Mouse (Mus musculus) testis, adult 2 months (tissue): ENCODE measurements at regions not wholly inside any gene's neighbourhood (a gene's known extent, or its start where the extent isn't known, plus 50 kb on each side); places are given as distances from the start of the nearest gene placed in this dataset.

Experiments
- CTCF ChIP-seq: fragments of 200-500 bp; IDR thresholded peaks from 2 replicates; pipeline ENCODE4 v1.5.1; 2012; ENCODE audit warnings: low read depth, mild to moderate bottlenecking, inconsistent platforms, low read length, moderate library complexity; ENCODE audit not compliant: control insufficient read depth, insufficient read depth, insufficient replicate concordance
- POLR2A ChIP-seq: fragments of 200-500 bp; IDR thresholded peaks from 2 replicates; pipeline ENCODE4 v1.6.1; 2012; ENCODE audit warnings: low read depth, mild to moderate bottlenecking, inconsistent platforms, low read length, moderate library complexity; ENCODE audit not compliant: control insufficient read depth

GRCm38 (mm10) chr5:72225056-72225455, 57.1 kb upstream of the Commd8 start:
- no peak for TF ChIP-seq CTCF
- no peak for TF ChIP-seq POLR2A
